Mouse (Mus musculus) heart, postnatal 0 days (tissue): ENCODE results near the gene Cdh8. TPM values are rescaled to one million over a fixed set of nuclear protein-coding genes. Genes with fewer than 3 reads are reported as not detected.

Source experiments
- ATAC-seq: fragments of 200-750 bp; cut with Nextera tagmentation; 2 replicates; pipeline ENCODE4 v1.8.0; 2017; ENCODE audit warnings: low read depth, moderate number of reproducible peaks, moderate library complexity; ENCODE audit not compliant: insufficient read depth
- DNase-seq: peaks from one replicate; pipeline ENCODE4 v3.0.0-alpha.2; 2016; ENCODE audit warnings: low spot score
- H3K27ac ChIP-seq: fragments of 300-500 bp; sonication (generic); 2 replicates; pipeline ENCODE4 v1.5.1; 2014; ENCODE audit warnings: low read depth, mild to moderate bottlenecking
- H3K27me3 ChIP-seq: fragments of 300-500 bp; sonication (generic); 2 replicates; pipeline ENCODE4 v1.6.1; 2014; ENCODE audit warnings: low read length, mixed read lengths; ENCODE audit not compliant: control insufficient read depth, insufficient read depth
- H3K36me3 ChIP-seq: fragments of 300-500 bp; sonication (generic); replicated peaks from 2 replicates; pipeline ENCODE4 v1.6.1; 2014; ENCODE audit warnings: low read length, mixed read lengths; ENCODE audit not compliant: control insufficient read depth, insufficient read depth
- H3K4me1 ChIP-seq: fragments of 300-500 bp; sonication (generic); 2 replicates; pipeline ENCODE4 v1.6.1; 2014; ENCODE audit warnings: antibody characterized with exemption; ENCODE audit not compliant: control insufficient read depth, insufficient read depth
- H3K4me2 ChIP-seq: fragments of 300-500 bp; sonication (generic); 2 replicates; pipeline ENCODE4 v1.6.1; 2014; ENCODE audit warnings: low read depth, mild to moderate bottlenecking, low read length, moderate library complexity
- H3K4me3 ChIP-seq: fragments of 300-500 bp; sonication (generic); 2 replicates; pipeline ENCODE4 v1.5.1; 2014; ENCODE audit warnings: low read depth, low read length
- H3K9ac ChIP-seq: fragments of 300-500 bp; sonication (generic); replicated peaks from 2 replicates; pipeline ENCODE4 v1.6.1; 2014; ENCODE audit warnings: low read depth, low read length, mixed read lengths
- H3K9me3 ChIP-seq: fragments of 300-500 bp; sonication (generic); replicated peaks from 2 replicates; pipeline ENCODE4 v1.6.1; 2016; ENCODE audit warnings: low read length; ENCODE audit not compliant: control insufficient read depth
- CTCF ChIP-seq: IDR thresholded peaks from 2 replicates; pipeline ENCODE4 v1.5.1; 2016; ENCODE audit warnings: antibody characterized with exemption, control low read depth, low read depth
- EP300 ChIP-seq: IDR thresholded peaks from 2 replicates; pipeline ENCODE4 v1.6.1; 2016; ENCODE audit warnings: antibody characterized with exemption, low read depth
- WGBS: fragments of 180-500 bp; shearing (Covaris S2); extraction: QIAGEN DNeasy Blood & Tissue Kit; methylation state at CpG from one replicate; pipeline ENCODE4 v1.1.7; 2014; 5-methylcytosine and 5-hydroxymethylcytosine counted together
- polyA plus RNA-seq: library from polyadenylated mRNA; unstranded; fragments of >200 nt; fragmentation: Nextera tagmentation; extraction: Ambion mirVana; gene quantifications from 2 replicates; pipeline ENCODE4 v1.2.1, GENCODE M21; 2015
- total RNA-seq: library from RNA; depleted of rRNA; stranded (reverse); fragments of >200 nt; gene quantifications from 2 replicates; pipeline ENCODE4 v1.2.3, GENCODE M21; 2014; ENCODE audit warnings: low replicate concordance; rRNA removed

Gene Cdh8
- 0.15 and 5.9 TPM in 2 replicates for total RNA-seq
- 0.19 and 0.21 TPM in 2 replicates for polyA plus RNA-seq

GRCm38 (mm10) chr8:99415966-99416781 is at the start of gene Cdh8:
Gene Cdh8, minus strand, starts transcription at chr8:99416471.
- ATAC-seq (peak; percentile 39; the same call in 1 of the 2 replicates), DNase-seq (no peak)
- H3K4me3 ChIP-seq, result peak within 1 kb of the TSS; percentile 48
- TF ChIP-seq CTCF, result no peak
- no peak for TF ChIP-seq EP300
- H3K9me3 ChIP-seq, result no peaks in the 10 kb centered on the region
- no peak within 1 kb of the TSS for H3K9ac ChIP-seq
- WGBS, result 1% methylated on average over 57 of the region's 58 CpGs
- peaks cover 36% of the 10 kb centered on the region for H3K27me3 ChIP-seq
- H3K4me2 ChIP-seq, result peak within 1 kb of the TSS; percentile 76
- H3K36me3 ChIP-seq, result no peaks in the 10 kb centered on the region
- H3K27ac ChIP-seq, result no peak within 1 kb of the TSS
- no peaks in the 10 kb centered on the region for H3K4me1 ChIP-seq

DNA sequence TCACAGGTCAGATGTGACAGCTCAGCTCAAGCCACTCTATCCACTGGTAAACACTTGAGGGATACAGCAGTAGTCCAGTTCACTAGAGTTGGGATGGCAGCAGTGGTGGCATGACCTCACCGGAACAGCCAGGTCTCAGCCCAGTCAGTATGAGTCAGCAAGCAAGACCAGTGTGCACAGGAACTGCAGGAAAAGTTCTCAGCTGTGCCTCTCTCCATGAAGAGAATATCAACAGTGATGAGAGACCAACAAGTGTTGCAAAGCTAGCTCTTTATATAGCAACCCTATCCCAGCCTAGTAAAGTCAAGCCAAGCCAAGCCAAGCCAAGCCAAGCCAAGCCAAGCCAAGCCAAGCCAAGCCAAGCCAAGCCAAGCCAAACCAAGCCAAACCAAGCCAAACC is 30.2 kb upstream of the Cdh8 start:
- no peaks in the 10 kb centered on the region for H3K27me3 ChIP-seq
- no peak for ATAC-seq
- no peak for DNase-seq
- no peaks in the 10 kb centered on the region for H3K9me3 ChIP-seq
- H3K4me3 ChIP-seq, result no peak overlapping the region
- TF ChIP-seq EP300, result no peak
- no peak for TF ChIP-seq CTCF
- no peaks in the 10 kb centered on the region for H3K4me1 ChIP-seq
- no peaks in the 10 kb centered on the region for H3K36me3 ChIP-seq
- WGBS, result 74% methylated on average over 1 of the region's 1 CpGs
- no peak overlapping the region for H3K9ac ChIP-seq
- H3K27ac ChIP-seq, result no peak overlapping the region
- no peak overlapping the region for H3K4me2 ChIP-seq

DNA sequence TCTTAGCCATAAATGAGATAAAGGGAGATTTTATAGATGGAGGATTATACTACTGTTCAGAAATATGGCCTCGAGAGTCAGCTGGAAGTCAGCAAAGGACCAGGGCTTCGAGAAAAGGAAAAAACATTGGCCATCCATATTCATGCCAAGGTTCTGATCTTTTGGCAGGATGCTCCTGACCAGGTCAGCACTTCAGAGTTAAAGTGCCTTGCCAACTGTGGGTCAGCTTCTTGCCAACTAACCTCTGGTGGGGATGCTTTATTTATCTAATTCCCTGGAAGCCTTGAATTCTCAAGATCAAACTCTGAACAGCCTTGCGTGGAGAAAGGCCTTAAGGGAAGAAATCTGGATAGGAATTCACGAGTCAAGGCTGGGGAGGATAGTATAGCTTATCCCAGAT is 9.6 kb upstream of the Cdh8 start:
- 63% methylated on average over 4 of the region's 4 CpGs for WGBS
- TF ChIP-seq EP300, result no peak
- TF ChIP-seq CTCF, result no peak
- ATAC-seq, result no peak
- no peaks in the 10 kb centered on the region for H3K36me3 ChIP-seq
- no peaks in the 10 kb centered on the region for H3K9me3 ChIP-seq
- no peak overlapping the region for H3K4me2 ChIP-seq
- DNase-seq, result no peak
- H3K27ac ChIP-seq, result no peak overlapping the region
- no peak overlapping the region for H3K4me3 ChIP-seq
- no peaks in the 10 kb centered on the region for H3K4me1 ChIP-seq
- H3K27me3 ChIP-seq, result no peaks in the 10 kb centered on the region
- H3K9ac ChIP-seq, result no peak overlapping the region

- TF ChIP-seq EP300 (no peak), CTCF (peak; percentile 24)
- 22% methylated on average over 7 of the region's 7 CpGs for WGBS
Observed at GRCm38 (mm10) chr8:99421516-99421915, 5.2 kb upstream of the Cdh8 start.

DNA sequence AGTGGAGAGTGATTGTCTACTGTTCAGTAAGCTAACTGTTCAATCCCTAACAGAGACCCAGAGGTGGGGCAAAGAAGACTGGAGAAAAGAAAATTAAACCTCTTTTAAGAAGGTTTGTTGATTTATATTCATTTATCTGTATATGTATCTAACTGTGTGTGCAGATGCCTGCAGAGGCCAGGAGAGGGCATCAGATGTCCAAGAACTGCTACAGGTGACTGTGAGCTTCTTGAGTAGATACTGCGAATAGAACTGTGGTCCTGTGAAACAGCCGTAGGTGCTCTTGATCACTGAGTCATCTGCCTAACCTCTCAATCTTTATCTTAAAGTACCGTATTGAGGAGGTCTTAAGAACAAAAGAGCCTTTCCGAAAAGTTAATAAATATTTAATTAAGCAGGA is 3.5 kb upstream of the Cdh8 start:
- Histone ChIP-seq H3K27me3 (peaks cover 33% of the 10 kb centered on the region), H3K4me3 (no peak overlapping the region), H3K27ac (no peak overlapping the region), H3K4me1 (no peaks in the 10 kb centered on the region), H3K9me3 (no peaks in the 10 kb centered on the region), H3K4me2 (no peak overlapping the region), H3K9ac (no peak overlapping the region), H3K36me3 (no peaks in the 10 kb centered on the region)
- WGBS, result 88% methylated on average over 4 of the region's 4 CpGs
- TF ChIP-seq CTCF (no peak), EP300 (no peak)
- ATAC-seq, result no peak
- DNase-seq, result no peak

More at GRCm38 (mm10) chr8:99421516-99421915, 5.2 kb upstream of the Cdh8 start:
- H3K27ac ChIP-seq, result no peak overlapping the region
- peaks cover 15% of the 10 kb centered on the region for H3K27me3 ChIP-seq
- H3K9me3 ChIP-seq, result no peaks in the 10 kb centered on the region
- no peaks in the 10 kb centered on the region for H3K4me1 ChIP-seq
- no peak for DNase-seq
- peak overlapping the region; percentile 43; the same call in 1 of the 2 replicates for H3K4me2 ChIP-seq
- H3K9ac ChIP-seq, result no peak overlapping the region
- H3K4me3 ChIP-seq, result no peak overlapping the region
- H3K36me3 ChIP-seq, result no peaks in the 10 kb centered on the region
- ATAC-seq, result no peak
